9 mouse cellular contexts compared by ENCODE assay signal in genomic region chr11:22000316-22001076, GRCm38 (mm10). TPM values are rescaled to one million over a fixed set of nuclear protein-coding genes. Genes with fewer than 3 reads are reported as not detected.
DNase-seq lines count a peak whose midpoint lies in the region; ATAC-seq and TF ChIP-seq lines count a peak whose summit lies in the region.
"Had no signal": no experiment of that assay in that cellular context is flagged by ENCODE, and none has a peak within 500 bp of the region (broad histone marks: within the 10 kb centered on the region; RNA-seq: fewer than 3 reads in every experiment).

No protein-coding gene starts in this region.

- ATAC-seq in hindbrain, postnatal 0 days: no peak
- no peak for ATAC-seq in midbrain, embryonic 11.5 days (ENCODE audit: low FRiP score)
- no peak for ATAC-seq in megakaryocyte progenitor cell, adult 5-6 weeks (replicated peaks; ENCODE audit: poor library complexity)

- H3K27ac ChIP-seq in hindbrain, postnatal 0 days: no peak overlapping the region
- H3K27ac ChIP-seq in midbrain, embryonic 11.5 days (ENCODE audit: low read depth, low read length): peak overlapping the region; percentile 96
- H3K27ac ChIP-seq: macrophage had no signal

- H3K9me3 ChIP-seq in hindbrain, postnatal 0 days (ENCODE audit: low read length): no peaks in the 10 kb centered on the region
- no peaks in the 10 kb centered on the region for H3K9me3 ChIP-seq in midbrain, embryonic 11.5 days (ENCODE audit: control insufficient read depth, low read length)

- H3K4me1 ChIP-seq in hindbrain, postnatal 0 days (ENCODE audit: insufficient read depth, low read length): peaks cover 10% of the 10 kb centered on the region; the same call in 1 of the 2 replicates
- peaks cover 25% of the 10 kb centered on the region for H3K4me1 ChIP-seq in midbrain, embryonic 11.5 days (ENCODE audit: control insufficient read depth, insufficient read depth, low read length)

- H3K36me3 ChIP-seq in hindbrain, postnatal 0 days (ENCODE audit: insufficient read depth, low read length): no peaks in the 10 kb centered on the region
- H3K36me3 ChIP-seq in midbrain, embryonic 11.5 days (ENCODE audit: control insufficient read depth, insufficient read depth, low read length): peaks cover 5% of the 10 kb centered on the region; the same call in 1 of the 2 replicates

- DNase-seq in adrenal gland, postnatal 10 days: peak; percentile 13
- DNase-seq in adrenal gland, postnatal 36 days: no peak
- peak; percentile 20 for DNase-seq in ovary, postnatal 36 days (ENCODE audit: low spot score)
- DNase-seq in ovary, postnatal 14 days (ENCODE audit: low spot score): no peak
- DNase-seq in hindbrain, postnatal 0 days (ENCODE audit: low spot score): no peak
- DNase-seq in midbrain, embryonic 11.5 days (ENCODE audit: low spot score, missing footprints): peak; percentile 97
- no peak for DNase-seq in right cerebral cortex, postnatal 25 days

- H3K27me3 ChIP-seq in hindbrain, postnatal 0 days (ENCODE audit: insufficient read depth, low read length): peaks cover 74% of the 10 kb centered on the region
- no peaks in the 10 kb centered on the region for H3K27me3 ChIP-seq in midbrain, embryonic 11.5 days (ENCODE audit: control insufficient read depth, insufficient read depth, low read length)

- H3K4me3 ChIP-seq in hindbrain, postnatal 0 days (ENCODE audit: low read length): peak overlapping the region; percentile 40
- H3K4me3 ChIP-seq in midbrain, embryonic 11.5 days (ENCODE audit: low read depth, low read length): peak overlapping the region; percentile 89

- peak overlapping the region; percentile 59 for H3K4me2 ChIP-seq in hindbrain, postnatal 0 days (ENCODE audit: low read depth, low read length)
- H3K4me2 ChIP-seq in midbrain, embryonic 11.5 days: peak overlapping the region; percentile 81

- 9% methylated on average over 47 of the region's 48 CpGs for WGBS in hindbrain, postnatal 0 days
- under 1% methylated on average over 46 of the region's 48 CpGs for WGBS in midbrain, embryonic 11.5 days

- H3K9ac ChIP-seq in hindbrain, postnatal 0 days (replicated peaks; ENCODE audit: low read length): no peak overlapping the region
- peak overlapping the region; percentile 97 for H3K9ac ChIP-seq in midbrain, embryonic 11.5 days (ENCODE audit: low read length)

- no peak for TF ChIP-seq CTCF in hindbrain, postnatal 0 days (IDR thresholded peaks at IDR 0.05; ENCODE audit: low read depth)

RNA-seq across cellular contexts. Expression of gene Otx1, which starts 2.2 kb away (rescaled TPM):
- under 1 TPM in 1 of 2 experiments, not detected in 1; 0.09 TPM for total RNA-seq in adrenal gland, postnatal 10 days (2021)
- not detected for total RNA-seq in adrenal gland, postnatal 36 days (2021)
- total RNA-seq in hindbrain, postnatal 0 days (2014; rRNA removed): 0.36 and 1.2 TPM in 2 replicates
- polyA plus RNA-seq in hindbrain, postnatal 0 days (2015; fragmentation: Nextera tagmentation; extraction: Ambion mirVana): 0.74 and 0.86 TPM in 2 replicates
- 40.6 and 43.7 TPM in 2 replicates for polyA plus RNA-seq in midbrain, embryonic 11.5 days (2014; fragmentation: Nextera tagmentation; extraction: Ambion mirVana)
- total RNA-seq in megakaryocyte progenitor cell, adult 5-6 weeks (2015): not detected in 2 replicates
- total RNA-seq in megakaryocyte progenitor cell, adult 5-6 weeks (2017): not detected in 2 replicates
- polyA plus RNA-seq: macrophage had no signal

Comparison
In these comparisons a context has a peak if more than half of its experiments do, and no peak if none do; other contexts are left out.
1. DNase-seq: peak in adrenal gland, postnatal 10 days (single experiment), ovary, postnatal 36 days (single experiment) and midbrain, embryonic 11.5 days (single experiment); none in adrenal gland, postnatal 36 days (0 of 2), ovary, postnatal 14 days (single experiment), hindbrain, postnatal 0 days (single experiment) and right cerebral cortex, postnatal 25 days (single experiment).